ENCODE assay signal across 23 mouse cellular contexts in genomic region chr4:82207031-82207430, GRCm38 (mm10).
"Had no signal": no experiment of that assay in that cellular context is flagged by ENCODE, and none has a peak within 500 bp of the region (broad histone marks: within the 10 kb centered on the region; RNA-seq: fewer than 3 reads in every experiment).

No protein-coding gene starts in this region.

- H3K4me3 ChIP-seq: heart, embryonic 10.5 days; heart, embryonic 12.5 days; hindbrain, embryonic 13.5 days; hindbrain, embryonic 15.5 days; kidney, embryonic 15.5 days; limb, embryonic 12.5 days; liver, embryonic 13.5 days; liver, embryonic 15.5 days had no signal

- H3K27ac ChIP-seq: heart, embryonic 10.5 days; hindbrain, embryonic 13.5 days; hindbrain, embryonic 15.5 days; hindbrain, postnatal 0 days; kidney, embryonic 15.5 days; kidney, postnatal 0 days; limb, embryonic 12.5 days; liver, embryonic 13.5 days; liver, embryonic 15.5 days had no signal

- DNase-seq: gastrocnemius, postnatal 14 days; gastrocnemius, postnatal 36 days; heart, adult 18-20 months; heart, postnatal 10 days; heart, postnatal 36 days; kidney, adult 11 months; kidney, adult 2 months; kidney, adult 9 months; kidney, postnatal 14 days; kidney, postnatal 36 days; layer of hippocampus, postnatal 36 days; left cerebral cortex, postnatal 4 days; liver; liver, embryonic 13.5 days had no signal
